In genomic region chr11:11809404-11810175, GRCm38 (mm10) we compare ENCODE assay signal across 7 mouse cellular contexts. TPM values are rescaled to one million over a fixed set of nuclear protein-coding genes. Genes with fewer than 3 reads are reported as not detected.
DNase-seq lines count a peak whose midpoint lies in the region; ATAC-seq and TF ChIP-seq lines count a peak whose summit lies in the region.

No protein-coding gene starts in this region.

- peak overlapping the region; percentile 74 for H3K4me2 ChIP-seq in forebrain, embryonic 14.5 days (ENCODE audit: low read length)
- peak overlapping the region; percentile 99 for H3K4me2 ChIP-seq in liver, embryonic 15.5 days

- WGBS in forebrain, embryonic 14.5 days, result 3% methylated on average over 11 of the region's 11 CpGs
- WGBS in liver, embryonic 15.5 days (ENCODE audit: insufficient replicate concordance), result 17% methylated on average over 11 of the region's 11 CpGs

- H3K36me3 ChIP-seq in C2C12 (ENCODE audit: control insufficient read depth, insufficient read depth) (peaks cover 23% of the 10 kb centered on the region), E14TG2a.4 (ENCODE audit: insufficient read depth, low read length) (peaks cover 24% of the 10 kb centered on the region)
- H3K36me3 ChIP-seq in forebrain, embryonic 14.5 days (ENCODE audit: control insufficient read depth, insufficient read depth, low read length), result 0 out of 2 replicates have a peak, but pooled peaks cover 2% of the 10 kb centered on the region
- H3K36me3 ChIP-seq in liver, embryonic 15.5 days (replicated peaks), result peaks cover 21% of the 10 kb centered on the region

- peaks cover 27% of the 10 kb centered on the region for H3K79me3 ChIP-seq in C2C12 (ENCODE audit: low read depth)

- peak overlapping the region; percentile 83 for H3K9ac ChIP-seq in forebrain, embryonic 14.5 days (ENCODE audit: low read length)
- peak overlapping the region; percentile 85 for H3K9ac ChIP-seq in liver, embryonic 15.5 days

- H3K27me3 ChIP-seq in C2C12 (ENCODE audit: control insufficient read depth, insufficient read depth, insufficient read length), result no peaks in the 10 kb centered on the region
- H3K27me3 ChIP-seq in E14TG2a.4 (ENCODE audit: insufficient read depth, low read length), result no peaks in the 10 kb centered on the region
- no peaks in the 10 kb centered on the region for H3K27me3 ChIP-seq in forebrain, embryonic 14.5 days (replicated peaks; ENCODE audit: control insufficient read depth, insufficient read depth, low read length)
- no peaks in the 10 kb centered on the region for H3K27me3 ChIP-seq in liver, embryonic 15.5 days

- H3K4me3 ChIP-seq in C2C12 (ENCODE audit: insufficient read depth, poor library complexity, severe bottlenecking) (peak overlapping the region; percentile 59), E14TG2a.4 (replicated peaks; ENCODE audit: low read length) (peak overlapping the region; percentile 86)
- peak overlapping the region; percentile 57 for H3K4me3 ChIP-seq in forebrain, embryonic 14.5 days (ENCODE audit: low read depth, low read length)
- peak overlapping the region; percentile 77 for H3K4me3 ChIP-seq in liver, embryonic 15.5 days (replicated peaks)

- H3K9me3 ChIP-seq in E14TG2a.4 (ENCODE audit: low read length), result no peaks in the 10 kb centered on the region
- no peaks in the 10 kb centered on the region for H3K9me3 ChIP-seq in forebrain, embryonic 14.5 days (replicated peaks; ENCODE audit: control insufficient read depth, low read length)
- H3K9me3 ChIP-seq in liver, embryonic 15.5 days (replicated peaks), result no peaks in the 10 kb centered on the region

- peak overlapping the region; percentile 95 for H3K27ac ChIP-seq in forebrain, embryonic 14.5 days (ENCODE audit: low read depth, low read length)
- peak overlapping the region; percentile 96 for H3K27ac ChIP-seq in liver, embryonic 15.5 days (replicated peaks)

- peaks cover 39% of the 10 kb centered on the region for H3K79me2 ChIP-seq in C2C12 (ENCODE audit: control insufficient read depth, insufficient read depth)

- no peak for TF ChIP-seq CTCF in C2C12 (IDR thresholded peaks at IDR 0.05; ENCODE audit: control insufficient read depth, insufficient read depth, insufficient read length)
- no peak for TF ChIP-seq CTCF in E14TG2a.4 (conservative IDR thresholded peaks at IDR 0.05; ENCODE audit: low read length)

- H3ac ChIP-seq in C2C12 (ENCODE audit: control insufficient read depth, insufficient read length, low read depth), result peak overlapping the region; percentile 92

- DNase-seq in forebrain, embryonic 14.5 days (ENCODE audit: low spot score), result peak; percentile 65
- no peak for DNase-seq in urinary bladder, postnatal 4 days (ENCODE audit: low spot score in 2 of 2)
- DNase-seq in urinary bladder, adult 2 months (ENCODE audit: low spot score), result no peak
- no peak for DNase-seq in layer of hippocampus, adult 18-20 months (ENCODE audit: low spot score in 2 of 2)

- H3K4me1 ChIP-seq in E14TG2a.4 (replicated peaks; ENCODE audit: low read depth, low read length), result peaks cover 52% of the 10 kb centered on the region
- H3K4me1 ChIP-seq in forebrain, embryonic 14.5 days (ENCODE audit: control insufficient read depth, insufficient read depth, low read length), result peaks cover 7% of the 10 kb centered on the region; the same call in 1 of the 2 replicates
- peaks cover 64% of the 10 kb centered on the region for H3K4me1 ChIP-seq in liver, embryonic 15.5 days (replicated peaks)

- ATAC-seq in forebrain, embryonic 14.5 days, result peak; percentile 15
- peak; percentile 0; the same call in 1 of the 2 replicates for ATAC-seq in liver, embryonic 15.5 days (ENCODE audit: insufficient read depth)

TF ChIP-seq in C2C12, 6 proteins besides CTCF, POLR2A, EP300 and RAD21:
- TF ChIP-seq FOSL1 (IDR thresholded peaks at IDR 0.05; ENCODE audit: insufficient read depth, low read length, poor library complexity, severe bottlenecking) (no peak), MYOD1 (IDR thresholded peaks at IDR 0.05; ENCODE audit: control insufficient read depth, insufficient read length, low read depth) (no peak), CEBPB (IDR thresholded peaks at IDR 0.05; ENCODE audit: low read depth) (no peak), MYOG (IDR thresholded peaks at IDR 0.05; ENCODE audit: control insufficient read depth, extremely low read depth, insufficient read length) (no peak), USF1 (IDR thresholded peaks at IDR 0.05; ENCODE audit: low read depth) (no peak), MAX (IDR thresholded peaks at IDR 0.05) (no peak)

RNA-seq across cellular contexts. Expression of gene Fignl1, which starts 0.8 kb away (rescaled TPM):
- polyA plus RNA-seq in C2C12 (2012; fragmentation: generic; extraction: Trizol), result 19.3 TPM
- 38.2 and 40.2 TPM in 2 replicates for polyA plus RNA-seq in forebrain, embryonic 14.5 days (2014; fragmentation: Nextera tagmentation; extraction: Ambion mirVana)
- polyA plus RNA-seq in liver, embryonic 15.5 days (2015; fragmentation: Nextera tagmentation; extraction: Ambion mirVana), result 85.0 and 93.2 TPM in 2 replicates
- polyA plus RNA-seq in urinary bladder, adult 2 months (2012; rRNA removed), result 0.66 and 1.2 TPM in 2 replicates
- 1 to 10 TPM in 1 of 2 experiments, under 1 TPM in 1; 0.61 to 1.9 TPM for total RNA-seq in layer of hippocampus, adult 18-20 months (2021)
